Mouse (Mus musculus): ENCODE data around the gene Atg3. TPM values are rescaled to one million over a fixed set of nuclear protein-coding genes. Genes with fewer than 3 reads are reported as not detected.

Atg3 gene
- polyA plus RNA-seq, 1 experiment from 2014 or later, result 53.4 TPM

- no peak overlapping the region for H3K4me3 ChIP-seq (ENCODE audit: low read depth, low read length)
- H3K4me1 ChIP-seq (ENCODE audit: control insufficient read depth, insufficient read depth, low read length), result no peaks in the 10 kb centered on the region
- DNase-seq (ENCODE audit: low spot score), result no peak
- no peaks in the 10 kb centered on the region for H3K27me3 ChIP-seq (ENCODE audit: control insufficient read depth, insufficient read depth, low read length)
- H3K9me3 ChIP-seq (ENCODE audit: control insufficient read depth, low read length), result no peaks in the 10 kb centered on the region
- 66% methylated on average over 4 of the region's 4 CpGs for WGBS
- ATAC-seq (ENCODE audit: insufficient read depth, low FRiP score, low TSS enrichment), result no peak
- H3K4me2 ChIP-seq (ENCODE audit: low read depth), result no peak overlapping the region
- H3K9ac ChIP-seq (ENCODE audit: low read length), result no peak overlapping the region
- H3K36me3 ChIP-seq (ENCODE audit: control insufficient read depth, insufficient read depth, low read length), result no peaks in the 10 kb centered on the region
- H3K27ac ChIP-seq (ENCODE audit: low read depth, low read length), result no peak overlapping the region
Measured at GRCm38 (mm10) chr16:45224431-45225008, 65.9 kb downstream of the Atg3 start.

- Histone ChIP-seq H3K4me2 (ENCODE audit: low read depth) (no peak overlapping the region), H3K27ac (ENCODE audit: low read depth, low read length) (no peak overlapping the region), H3K9ac (ENCODE audit: low read length) (no peak overlapping the region), H3K36me3 (ENCODE audit: control insufficient read depth, insufficient read depth, low read length) (no peaks in the 10 kb centered on the region), H3K4me1 (ENCODE audit: control insufficient read depth, insufficient read depth, low read length) (no peaks in the 10 kb centered on the region), H3K9me3 (ENCODE audit: control insufficient read depth, low read length) (no peaks in the 10 kb centered on the region), H3K27me3 (ENCODE audit: control insufficient read depth, insufficient read depth, low read length) (no peaks in the 10 kb centered on the region), H3K4me3 (ENCODE audit: low read depth, low read length) (no peak overlapping the region)
- ATAC-seq (ENCODE audit: insufficient read depth, low FRiP score, low TSS enrichment), result no peak
- DNase-seq (ENCODE audit: low spot score), result no peak
- 83% methylated on average over 1 of the region's 1 CpGs for WGBS
Measured at GRCm38 (mm10) chr16:45227002-45227401, 68.4 kb downstream of the Atg3 start.

- H3K4me2 ChIP-seq (ENCODE audit: low read depth), result no peak overlapping the region
- H3K36me3 ChIP-seq (ENCODE audit: control insufficient read depth, insufficient read depth, low read length), result no peaks in the 10 kb centered on the region
- no peaks in the 10 kb centered on the region for H3K27me3 ChIP-seq (ENCODE audit: control insufficient read depth, insufficient read depth, low read length)
- H3K4me1 ChIP-seq (ENCODE audit: control insufficient read depth, insufficient read depth, low read length), result no peaks in the 10 kb centered on the region
- no peaks in the 10 kb centered on the region for H3K9me3 ChIP-seq (ENCODE audit: control insufficient read depth, low read length)
- DNase-seq (ENCODE audit: low spot score) (no peak), ATAC-seq (ENCODE audit: insufficient read depth, low FRiP score, low TSS enrichment) (no peak)
- 83% methylated on average over 1 of the region's 1 CpGs for WGBS
- H3K27ac ChIP-seq (ENCODE audit: low read depth, low read length), result no peak overlapping the region
- no peak overlapping the region for H3K4me3 ChIP-seq (ENCODE audit: low read depth, low read length)
- no peak overlapping the region for H3K9ac ChIP-seq (ENCODE audit: low read length)
Measured at GRCm38 (mm10) chr16:45231296-45231695, 72.7 kb downstream of the Atg3 start.

GRCm38 (mm10) chr16:45233007-45233406, 74.4 kb downstream of the Atg3 start:
- no peak overlapping the region for H3K4me3 ChIP-seq (ENCODE audit: low read depth, low read length)
- H3K4me2 ChIP-seq (ENCODE audit: low read depth), result no peak overlapping the region
- H3K36me3 ChIP-seq (ENCODE audit: control insufficient read depth, insufficient read depth, low read length), result no peaks in the 10 kb centered on the region
- WGBS, result 49% methylated on average over 3 of the region's 3 CpGs
- no peak overlapping the region for H3K9ac ChIP-seq (ENCODE audit: low read length)
- no peaks in the 10 kb centered on the region for H3K27me3 ChIP-seq (ENCODE audit: control insufficient read depth, insufficient read depth, low read length)
- no peak for ATAC-seq (ENCODE audit: insufficient read depth, low FRiP score, low TSS enrichment)
- no peak overlapping the region for H3K27ac ChIP-seq (ENCODE audit: low read depth, low read length)
- H3K9me3 ChIP-seq (ENCODE audit: control insufficient read depth, low read length), result no peaks in the 10 kb centered on the region
- peak; percentile 10 for DNase-seq (ENCODE audit: low spot score)
- no peaks in the 10 kb centered on the region for H3K4me1 ChIP-seq (ENCODE audit: control insufficient read depth, insufficient read depth, low read length)

Other genes with a start within 250 kb of the Atg3 start
- gene Cd200r3, start 215.1 kb upstream of the Atg3 start, polyA plus RNA-seq (2014; fragmentation: Nextera tagmentation; extraction: Ambion mirVana), result not detected in 2 replicates
- gene Ccdc80, start 65.4 kb upstream of the Atg3 start, polyA plus RNA-seq (2014; fragmentation: Nextera tagmentation; extraction: Ambion mirVana), result 24.5 and 25.6 TPM in 2 replicates
- 18.7 and 20.1 TPM in 2 replicates for gene Slc35a5, start 79 bp upstream of the Atg3 start, polyA plus RNA-seq (2014; fragmentation: Nextera tagmentation; extraction: Ambion mirVana)
- gene Btla, start 65.5 kb downstream of the Atg3 start, polyA plus RNA-seq (2014; fragmentation: Nextera tagmentation; extraction: Ambion mirVana), result 0.16 and 0.31 TPM in 2 replicates